Mouse (Mus musculus) left cerebral cortex, postnatal 10 days (tissue): ENCODE results near the gene Pitpna. TPM values are rescaled to one million over a fixed set of nuclear protein-coding genes. Genes with fewer than 3 reads are reported as not detected.
A peak's percentile ranks its signal among the peaks of the same experiment; 100 is the strongest.

Source experiments
- DNase-seq, 2 experiments: peaks; one replicate each; pipeline ENCODE4 v3.0.0; 2021 to 2022; ENCODE audit warnings: low spot score in 2 of 2, mixed read lengths in 1 of 2; ENCODE audit errors: extremely low spot score in 1 of 2
- intact Hi-C: fragments of 180-260 bp; cut with DNase I; formaldehyde crosslinking; loops from one replicate; pipeline ENCODE4 v1.15.1; 2025
- total RNA-seq, 2 experiments: library from RNA; stranded (reverse); gene quantifications; 2 replicates each; pipeline ENCODE4 v1.2.3; 2021

Pitpna gene
- total RNA-seq, 2 experiments from 2014 or later: 312 to 326 TPM

DNA sequence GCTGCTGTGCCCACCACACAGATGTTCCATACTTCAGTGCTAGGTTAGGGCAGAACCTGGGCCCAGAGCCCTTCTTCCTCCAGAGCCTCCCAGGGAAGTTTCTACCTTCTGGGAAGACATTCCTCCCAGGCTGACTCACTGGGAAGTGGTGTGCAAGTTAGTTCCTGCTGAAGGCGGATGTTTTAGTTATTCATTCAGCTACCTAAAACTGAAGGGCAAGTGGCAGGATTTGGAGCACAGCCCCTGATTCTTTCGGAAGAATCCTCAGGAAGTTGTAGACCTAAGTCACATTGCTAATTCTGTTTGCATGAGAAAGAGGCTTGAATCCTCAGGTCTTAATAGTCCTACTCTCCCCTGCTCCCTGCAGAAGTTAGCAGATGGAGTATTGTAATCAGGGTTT, 33.5 kb downstream of the Pitpna start:
- DNase-seq: no peak
- intact Hi-C loops: no loop called here

DNA sequence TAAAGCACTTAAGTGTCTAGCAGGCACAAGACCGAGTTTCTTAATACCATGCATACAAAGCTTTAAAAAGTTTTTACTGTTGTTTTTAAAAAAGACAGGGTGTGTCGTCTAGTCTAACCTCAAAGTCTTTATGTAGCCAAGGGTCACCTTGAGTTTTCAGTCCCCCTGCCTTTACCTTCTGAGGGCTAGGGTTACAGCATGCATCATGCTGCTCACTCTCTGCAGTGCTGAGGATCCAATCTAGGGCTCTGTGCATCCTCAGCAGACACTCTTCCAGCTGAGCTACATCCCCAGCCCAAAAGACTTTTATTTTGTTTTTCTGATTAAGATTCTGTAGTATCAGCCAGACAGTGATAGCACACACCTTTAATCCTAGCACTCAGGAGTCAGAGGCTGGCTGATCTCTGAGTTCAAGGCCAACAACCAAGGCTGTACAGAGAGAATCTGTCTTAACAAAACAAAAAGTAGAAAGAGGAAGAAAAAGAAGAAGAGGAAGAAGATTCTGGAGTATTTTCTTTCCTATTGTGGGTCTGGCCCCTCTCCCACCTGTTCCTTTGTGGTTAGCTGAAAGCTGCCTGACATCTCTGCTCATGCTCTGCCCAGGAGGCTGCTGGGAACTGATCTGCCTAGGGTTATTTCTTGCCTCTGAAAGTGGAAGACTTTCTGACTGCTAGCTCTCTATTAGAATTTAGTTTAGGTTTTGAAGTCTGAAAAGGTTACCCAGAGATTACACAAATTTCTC, 34.9 kb downstream of the Pitpna start:
- intact Hi-C loops: no loop called here
- DNase-seq: no peak

DNA sequence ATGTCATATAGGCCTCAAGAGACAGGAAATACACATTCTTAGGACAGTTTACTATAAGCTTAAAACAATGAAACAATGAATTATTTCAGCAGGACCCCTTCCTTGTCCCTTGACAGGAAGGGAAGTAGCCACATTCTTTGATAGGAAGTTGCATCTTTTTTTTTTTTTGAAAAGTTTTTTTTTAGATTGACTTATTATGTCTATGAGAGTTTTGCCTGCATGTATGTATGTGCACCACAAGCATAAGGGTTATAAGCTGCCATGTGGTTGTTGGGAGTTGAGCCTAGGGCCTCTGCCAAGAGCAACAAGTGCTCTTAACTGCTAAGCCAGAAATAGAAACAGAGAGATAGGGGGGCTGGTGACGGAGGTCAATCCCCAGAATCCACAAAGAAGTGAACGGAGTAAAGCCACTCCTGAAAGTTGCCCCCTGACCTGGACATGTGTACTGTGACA, 36.2 kb downstream of the Pitpna start:
- no peak for DNase-seq
- intact Hi-C loops: no loop called here

DNA sequence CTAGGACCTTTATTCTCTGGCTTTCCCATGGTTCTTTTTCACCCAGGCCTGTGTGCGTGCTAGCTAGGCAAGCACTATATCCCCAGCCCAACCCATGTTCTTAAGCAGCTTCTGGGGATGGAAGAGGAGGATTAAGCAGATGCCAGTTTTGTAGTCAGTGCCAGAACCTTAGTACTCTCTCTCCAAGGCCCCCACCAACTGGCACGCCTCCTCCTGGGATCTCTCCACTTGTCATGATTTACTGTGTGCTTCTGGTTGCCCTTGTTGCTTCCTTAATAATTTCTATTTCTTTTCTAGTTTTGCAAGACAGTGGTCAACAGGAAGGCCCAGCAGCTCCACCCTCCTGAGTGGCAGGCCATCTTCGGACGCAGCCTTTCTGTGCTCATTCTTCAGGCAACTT, 37.9 kb downstream of the Pitpna start:
- DNase-seq: no peak

DNA sequence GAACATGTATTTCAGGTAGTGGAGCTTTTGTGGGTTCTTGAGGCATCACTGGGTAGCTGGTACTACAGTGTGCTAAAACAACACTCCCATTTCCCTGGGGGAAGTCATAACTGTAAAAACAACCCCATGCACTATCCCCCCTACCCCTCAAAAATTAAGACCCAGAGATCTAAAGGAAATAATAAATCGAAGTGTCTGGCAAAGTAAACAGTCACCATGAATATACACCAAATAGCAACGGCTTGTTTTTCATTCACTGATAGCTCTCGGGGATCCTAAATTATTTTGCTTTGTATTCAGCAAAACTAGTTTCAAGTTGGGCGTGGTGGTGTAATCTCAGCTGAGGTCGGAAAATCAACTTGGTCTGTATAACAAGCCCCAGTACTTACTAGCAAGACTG, 42.2 kb downstream of the Pitpna start:
- DNase-seq: no peak
- intact Hi-C loops: no loop called here

More for the DNA sequence above, 37.9 kb downstream of the Pitpna start:
- intact Hi-C loops: no loop called here

DNA sequence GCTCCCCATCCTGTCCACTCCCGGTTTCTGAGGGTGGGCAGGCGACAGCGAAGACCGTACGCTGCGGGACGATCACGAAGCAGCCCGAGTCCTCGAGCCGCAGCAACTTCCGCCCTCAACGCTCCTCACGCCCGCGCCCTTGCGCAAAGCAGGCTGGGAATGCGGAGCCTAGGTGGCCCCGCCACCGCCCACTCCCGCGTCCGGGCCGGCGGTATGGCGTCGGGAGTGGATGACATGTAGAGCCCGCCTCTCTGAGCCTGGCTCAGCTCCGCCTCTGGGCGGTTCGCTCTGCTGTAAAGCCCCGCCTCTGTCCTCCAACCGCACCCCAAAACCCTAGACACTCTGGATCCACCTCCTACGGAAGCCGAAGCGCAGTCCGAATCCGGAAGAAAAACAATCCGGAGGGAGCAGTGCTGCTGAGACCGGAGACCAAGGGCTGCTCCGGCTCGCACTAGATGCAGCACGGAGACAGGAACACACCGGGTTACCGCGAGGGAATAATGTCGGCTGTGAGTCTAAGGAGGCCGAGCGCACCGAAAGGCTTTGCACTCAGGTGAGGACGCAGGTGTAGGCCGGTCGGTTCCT, 42.8 kb downstream of the Pitpna start, which contains the start of gene Inpp5k:
TSS of gene Inpp5k (plus strand) at position 344 of the 585 bp plus-strand sequence.
- peak; percentile 93 to 97 for DNase-seq
- intact Hi-C loops: no loop called here

DNA sequence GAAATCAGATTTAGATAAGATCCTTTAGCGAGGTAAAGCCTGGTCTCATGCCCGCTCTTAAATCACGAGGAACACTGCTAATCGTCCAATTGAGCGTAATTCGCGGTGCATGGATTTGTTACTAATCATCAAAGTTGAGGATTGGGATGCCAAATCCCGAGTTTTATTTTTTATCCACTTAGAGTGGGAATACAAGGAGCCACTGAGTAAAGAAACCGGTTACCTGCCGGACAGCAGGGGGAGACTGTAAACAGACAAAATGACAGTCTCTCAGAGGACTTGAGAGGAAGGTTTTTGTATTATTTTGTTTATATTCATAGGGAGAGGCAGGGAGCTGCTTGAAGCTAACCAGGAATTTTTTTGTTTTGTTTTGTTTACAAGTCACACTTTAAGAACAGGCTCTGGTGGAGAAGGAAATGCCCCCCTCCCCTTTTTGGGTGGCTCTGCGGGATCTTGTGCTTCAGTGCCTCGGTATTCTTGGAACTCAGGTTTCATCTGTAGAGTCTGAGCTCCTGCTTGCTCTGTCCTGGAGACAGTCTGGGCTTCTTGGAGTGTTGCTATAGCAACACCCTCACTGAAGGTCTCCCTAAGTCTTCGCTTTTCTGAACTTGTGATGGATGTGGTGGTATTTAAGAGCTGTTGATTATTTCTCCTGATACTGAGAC, 43.8 kb downstream of the Pitpna start:
- DNase-seq: no peak
- intact Hi-C loops: no loop called here

DNA sequence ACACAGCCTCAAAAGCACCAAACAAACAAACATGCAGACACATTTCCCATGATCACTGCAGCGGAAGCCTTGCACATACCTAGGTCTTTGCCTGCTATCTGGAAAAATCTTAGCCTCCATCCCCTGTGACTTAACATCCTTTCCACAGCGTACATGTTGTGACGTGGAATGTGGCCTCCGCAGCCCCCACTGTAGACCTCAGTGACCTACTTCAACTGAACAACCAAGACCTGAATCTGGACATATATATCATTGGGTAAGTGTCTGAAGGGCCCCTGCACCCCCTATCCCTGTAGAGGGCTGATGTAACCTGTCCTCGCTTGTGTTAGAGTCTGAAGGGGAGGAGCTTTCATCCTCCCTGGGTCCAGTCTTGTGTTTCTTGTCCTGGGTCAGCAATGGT, 45.0 kb downstream of the Pitpna start:
- intact Hi-C loops: no loop called here
- DNase-seq: no peak

DNA sequence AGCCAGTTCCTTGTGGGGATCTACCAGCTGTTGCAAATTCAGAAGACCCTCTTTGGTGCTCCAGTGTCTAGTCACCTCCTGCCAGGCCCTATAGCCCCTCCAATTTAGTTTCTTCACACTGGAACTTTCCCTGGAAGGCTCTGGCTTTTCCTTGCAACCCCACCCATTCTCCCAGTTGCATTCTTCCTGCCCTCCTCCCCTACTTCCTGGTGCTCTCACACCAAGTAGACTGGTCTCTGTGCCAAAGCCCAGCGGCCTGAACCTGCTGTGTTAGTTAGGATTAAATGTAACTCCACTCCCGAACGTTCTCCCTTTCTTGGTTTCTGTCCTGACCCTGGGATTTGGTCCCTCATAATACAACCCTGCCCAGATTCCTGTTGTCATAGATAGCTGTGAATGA, 46.9 kb downstream of the Pitpna start:
- no peak for DNase-seq

DNA sequence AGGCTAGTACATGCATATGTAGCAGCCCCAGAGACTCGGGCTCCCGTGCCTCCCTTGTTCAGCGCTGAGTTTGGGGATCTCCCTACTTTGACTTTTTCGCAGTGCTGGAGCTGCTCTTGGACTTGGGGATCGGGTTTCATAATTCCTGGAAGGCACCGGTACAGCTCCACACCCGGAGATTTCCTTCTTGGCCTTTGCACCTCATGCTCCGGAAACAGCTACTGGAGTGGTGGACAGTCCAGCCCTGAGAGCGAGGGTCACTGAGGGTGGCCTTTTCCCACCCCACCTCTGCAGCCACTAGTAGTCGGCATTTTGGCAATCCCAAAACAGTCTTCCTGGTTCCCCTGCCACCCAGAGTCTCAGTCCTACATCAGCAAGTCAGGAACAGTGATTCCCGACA, 47.4 kb downstream of the Pitpna start:
- DNase-seq: peak in 1 of 2 experiments; percentile 34
- intact Hi-C loops: no loop called here

More for the DNA sequence above, 46.9 kb downstream of the Pitpna start:
- intact Hi-C loops: no loop called here

DNA sequence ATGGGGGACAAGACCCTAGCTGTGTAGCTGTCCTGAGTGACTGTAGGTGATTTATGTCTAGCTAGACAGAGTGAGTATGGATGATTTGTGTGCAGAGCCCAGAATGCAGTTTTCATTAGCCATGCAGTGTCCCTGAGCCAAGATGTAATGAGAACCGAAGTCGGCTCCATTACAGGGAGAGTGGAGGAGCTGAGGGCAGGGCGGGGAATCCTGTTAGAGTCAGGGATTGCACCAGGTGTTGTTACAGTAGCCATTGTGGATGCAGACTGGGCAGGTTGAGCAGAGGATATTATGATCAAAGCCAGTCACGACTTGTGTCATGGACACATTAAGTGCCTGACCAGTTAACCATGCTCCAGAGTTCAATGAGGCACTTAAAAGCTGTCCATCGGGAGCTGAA, 55.4 kb downstream of the Pitpna start:
- DNase-seq: no peak
- intact Hi-C loops: no loop called here

DNA sequence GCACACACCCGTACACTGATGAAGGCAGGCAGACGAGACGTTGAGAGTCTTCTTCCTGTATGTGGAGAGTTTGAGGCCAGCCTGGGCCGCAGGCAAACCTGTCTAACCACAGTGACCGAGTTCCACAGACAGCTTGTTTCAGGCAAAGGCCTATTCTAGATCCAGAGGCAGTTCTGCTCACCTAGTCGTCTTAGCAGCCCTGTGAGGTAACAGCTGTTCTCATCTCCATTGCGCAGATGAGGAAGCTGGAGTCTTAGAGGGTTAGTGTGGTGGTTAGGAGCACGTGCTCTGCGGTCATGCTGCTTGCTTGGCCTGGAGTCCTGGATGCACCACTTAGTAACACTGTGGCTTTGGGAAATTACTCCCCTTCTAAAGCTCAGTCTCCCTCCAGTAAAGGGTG, 56.8 kb downstream of the Pitpna start:
- no peak for DNase-seq
- intact Hi-C loops: no loop called here

DNA sequence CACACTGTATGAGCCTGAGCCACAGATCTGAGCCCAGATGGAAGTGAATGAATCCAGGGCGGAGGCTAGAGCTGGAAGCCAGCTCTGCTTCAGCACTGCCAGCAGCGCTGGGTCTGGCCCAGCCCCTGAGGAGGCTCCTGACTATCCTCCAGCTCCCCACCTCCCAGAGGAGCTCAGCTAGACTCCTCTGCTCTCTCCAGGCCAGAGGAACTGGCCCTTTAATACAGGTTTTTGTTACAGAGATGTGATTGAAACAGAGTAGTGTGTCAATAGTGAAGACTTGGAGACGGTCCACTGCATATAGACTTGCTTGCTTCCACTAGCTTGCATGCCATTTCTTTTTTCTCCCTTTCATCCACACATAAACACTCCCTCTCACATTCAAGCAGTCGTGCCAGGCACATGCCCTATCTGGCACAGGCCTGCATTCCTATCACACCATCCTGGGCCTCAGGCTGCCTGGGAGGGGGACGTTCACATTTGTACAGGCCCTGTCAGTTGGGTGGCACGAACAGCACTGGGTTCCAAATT, 59.8 kb downstream of the Pitpna start:
- intact Hi-C loops: no loop called here
- peak in 1 of 2 experiments; percentile 57 for DNase-seq

DNA sequence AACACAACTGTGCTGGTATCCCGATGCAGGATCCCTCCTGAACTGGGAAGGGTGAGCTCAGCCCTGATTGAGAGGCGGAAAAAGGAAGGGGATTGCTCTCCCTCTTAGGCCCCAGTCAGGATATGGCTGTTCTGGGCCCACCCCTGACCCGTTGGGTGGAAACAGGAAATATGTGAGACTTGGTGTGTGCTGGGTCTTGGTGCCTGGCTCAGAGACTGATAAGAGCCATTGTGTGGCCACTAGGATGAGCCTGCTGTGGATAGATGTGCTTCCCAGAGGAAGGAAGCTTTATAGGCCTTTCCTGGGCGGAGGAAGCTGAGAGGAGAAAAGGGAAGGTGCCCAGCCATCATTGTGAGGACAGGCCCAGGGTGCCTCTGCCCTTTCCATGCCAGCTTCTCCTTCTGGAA, 61.3 kb downstream of the Pitpna start:
- DNase-seq: peak in 1 of 2 experiments; percentile 53
- intact Hi-C loops: no loop called here

DNA sequence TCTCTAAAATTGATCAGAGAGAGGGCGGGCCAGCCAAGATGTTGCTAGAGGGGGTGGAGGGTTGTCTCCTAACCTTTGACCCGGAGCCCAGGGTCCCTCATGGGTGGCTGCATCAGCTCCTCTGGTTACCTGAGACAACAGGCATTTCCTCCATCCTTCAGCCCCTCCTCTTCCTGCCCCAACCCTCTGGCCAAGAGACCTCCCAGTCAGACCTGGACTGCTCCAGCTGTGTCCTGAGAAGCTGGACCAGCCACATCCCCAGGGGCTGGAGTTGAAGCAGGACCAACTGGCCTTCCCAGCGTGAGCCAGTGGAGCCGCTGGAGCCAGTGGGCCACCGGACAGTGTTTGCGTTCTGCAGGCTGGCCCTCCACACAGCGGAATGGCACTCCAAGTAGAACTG, 62.4 kb downstream of the Pitpna start, which contains the start of gene Myo1c:
TSS of gene Myo1c (plus strand) at position 194 of the 400 bp plus-strand sequence.
- DNase-seq: peak in 1 of 2 experiments; percentile 52
- intact Hi-C loops: no loop called here

DNA sequence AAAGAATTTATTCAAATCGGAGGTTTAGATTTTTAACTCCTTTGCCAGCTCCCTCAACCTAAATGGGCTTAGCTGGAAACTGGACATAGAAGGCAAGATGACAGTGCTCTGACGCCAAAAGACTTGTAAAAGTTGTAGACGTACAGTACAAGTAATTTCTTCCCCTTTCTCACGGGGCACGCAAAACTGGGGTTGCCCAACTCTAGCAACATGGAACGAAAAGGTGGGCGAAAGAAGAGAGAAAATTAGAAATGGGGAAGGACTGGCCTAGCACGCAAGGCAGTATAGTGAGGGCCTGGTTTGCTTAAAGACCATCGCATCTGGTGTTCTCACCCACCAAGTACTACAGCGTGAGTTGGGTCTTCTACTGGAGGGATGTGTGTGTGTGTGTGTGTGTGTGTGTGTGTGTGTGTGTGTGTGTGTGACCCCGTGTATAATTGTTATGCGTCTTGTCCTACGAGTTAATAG, 63.1 kb downstream of the Pitpna start:
- no peak for DNase-seq
- intact Hi-C loops: no loop called here

DNA sequence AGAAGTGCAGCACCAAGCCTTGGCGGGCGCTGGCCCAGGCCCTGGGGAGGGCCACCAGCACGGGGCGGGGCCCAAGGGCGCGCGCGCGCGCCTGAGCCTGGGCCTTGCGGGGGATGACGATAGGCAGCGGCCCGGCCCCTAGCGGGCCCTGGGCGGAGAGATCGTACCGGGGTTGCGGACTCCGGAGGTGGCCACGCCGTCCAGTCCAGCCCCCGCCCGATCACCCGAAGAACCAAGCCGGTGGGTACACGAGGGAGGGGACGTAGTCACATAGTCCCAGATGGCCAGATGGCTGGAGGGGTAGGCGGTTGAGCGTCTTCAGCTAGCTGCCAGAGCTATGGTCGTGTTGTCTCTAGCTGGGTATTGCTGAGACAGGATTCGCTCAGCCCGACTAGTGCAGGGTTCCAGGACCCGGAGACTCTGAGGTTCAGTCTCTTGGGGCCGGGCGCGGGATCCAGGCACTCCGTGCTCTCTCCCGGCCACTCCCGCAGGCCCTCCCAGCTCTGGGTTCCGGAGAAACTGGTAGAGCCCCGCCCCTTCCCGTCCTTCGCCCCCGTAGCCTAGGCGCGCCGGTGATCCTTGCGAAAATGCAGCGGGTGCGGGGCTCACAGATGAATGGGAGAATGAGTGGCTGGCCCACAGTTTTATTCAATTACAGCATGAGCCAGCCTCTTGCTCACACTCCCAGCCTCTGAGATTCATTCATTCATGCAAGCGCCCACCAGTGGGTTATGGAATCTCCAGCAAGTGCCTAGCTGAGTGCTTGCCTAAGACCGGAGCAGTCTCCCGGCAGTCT, 63.7 kb downstream of the Pitpna start:
- intact Hi-C loops: no loop called here
- DNase-seq: peak; percentile 57 to 90

DNA sequence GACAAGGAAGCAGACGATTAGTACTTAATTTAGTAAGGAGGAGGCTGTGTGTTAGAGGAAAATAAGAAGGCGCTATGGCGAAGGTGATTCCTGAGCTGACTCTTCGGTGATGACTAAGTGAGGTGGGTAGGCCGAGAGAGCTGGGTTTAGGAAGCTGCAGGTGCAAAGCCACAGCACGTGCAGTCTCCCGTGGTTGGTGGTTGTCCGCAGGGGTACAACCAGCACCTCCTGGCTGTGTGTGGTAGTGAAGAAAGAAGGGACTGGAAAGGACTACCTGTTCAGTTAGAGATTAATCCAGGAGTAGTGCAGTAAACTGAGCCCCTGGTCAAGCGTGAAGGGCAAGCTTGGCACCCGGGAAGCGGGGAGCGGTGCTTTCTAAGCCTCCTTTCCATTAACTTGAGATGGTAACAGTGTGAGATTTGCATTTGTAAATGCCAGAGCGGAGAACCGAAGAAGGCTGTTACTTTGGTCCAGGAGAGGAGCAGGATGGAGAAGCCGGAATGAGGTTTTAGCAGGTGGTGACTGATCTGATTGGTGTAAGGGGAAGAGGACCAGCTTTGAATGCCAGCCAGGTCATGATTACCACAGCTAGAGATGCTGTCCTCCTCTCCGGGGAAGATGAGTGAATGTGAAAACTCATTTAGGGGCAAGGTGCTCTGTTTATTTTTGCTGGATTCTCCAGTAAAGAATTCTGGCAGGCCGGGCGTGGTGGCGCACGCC, 64.5 kb downstream of the Pitpna start:
- no peak for DNase-seq
- intact Hi-C loops: no loop called here
